Mouse (Mus musculus): ENCODE measurements around the gene Tas2r122. TPM values are rescaled to one million over a fixed set of nuclear protein-coding genes. Genes with fewer than 3 reads are reported as not detected.
"Not testable (repeated sequence)": the region's sequence is repeated elsewhere in the genome, so short reads cannot be mapped to it uniquely, and the experiment has no call there.

The Tas2r122 gene
- polyA plus RNA-seq (2015; fragmentation: Nextera tagmentation; extraction: Ambion mirVana), result not detected in 2 replicates

- ATAC-seq (ENCODE audit: borderline replicate concordance, extremely low read depth, low FRiP score, low TSS enrichment), result no peak
- 89% methylated on average over 3 of the region's 3 CpGs for WGBS
- no peak within 1 kb of the TSS for H3K4me2 ChIP-seq
- H3K27ac ChIP-seq, result no peak within 1 kb of the TSS
- no peaks in the 10 kb centered on the region for H3K27me3 ChIP-seq
- no peaks in the 10 kb centered on the region for H3K4me1 ChIP-seq
- H3K4me3 ChIP-seq, result no peak within 1 kb of the TSS
- H3K9me3 ChIP-seq, result no peaks in the 10 kb centered on the region
- no peak within 1 kb of the TSS for H3K9ac ChIP-seq
- H3K36me3 ChIP-seq, result no peaks in the 10 kb centered on the region
Observed at GRCm38 (mm10) chr6:132711828-132712227, at the start of gene Tas2r122. TSS of gene Tas2r122 (minus strand) at chr6:132711928.

DNA sequence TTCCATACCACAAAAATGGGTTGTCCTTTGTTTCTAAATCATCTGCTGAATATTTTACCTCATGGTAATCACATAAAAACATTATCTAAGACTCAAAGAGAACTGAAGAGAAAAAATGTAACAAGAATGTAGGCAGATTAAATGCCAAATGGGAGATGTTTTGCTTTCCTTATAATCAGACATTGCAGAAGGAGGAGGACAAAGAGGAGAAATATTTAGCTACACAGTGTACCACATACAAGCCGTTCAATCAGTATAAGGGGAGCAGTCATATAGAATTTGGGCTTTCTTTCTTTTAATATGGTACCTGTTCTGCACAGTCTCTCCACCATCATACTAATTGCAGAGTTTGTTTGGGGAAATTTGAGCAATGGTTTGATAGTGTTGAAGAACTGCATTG, 42.7 kb upstream of the Tas2r122 start, which contains the start of gene Tas2r124:
TSS of gene Tas2r124 (plus strand) at position 301 of the 400 bp plus-strand sequence.
- Histone ChIP-seq H3K4me3 (no peak within 1 kb of the TSS), H3K27me3 (no peaks in the 10 kb centered on the region), H3K9ac (no peak within 1 kb of the TSS), H3K4me1 (no peaks in the 10 kb centered on the region), H3K36me3 (no peaks in the 10 kb centered on the region), H3K27ac (no peak within 1 kb of the TSS), H3K9me3 (no peaks in the 10 kb centered on the region), H3K4me2 (no peak within 1 kb of the TSS)
- 85% methylated on average over 1 of the region's 1 CpGs for WGBS
- no peak for ATAC-seq (ENCODE audit: borderline replicate concordance, extremely low read depth, low FRiP score, low TSS enrichment)

- Histone ChIP-seq H3K4me1 (no peaks in the 10 kb centered on the region), H3K36me3 (no peaks in the 10 kb centered on the region), H3K27ac (no peak overlapping the region), H3K9ac (no peak overlapping the region), H3K9me3 (peaks cover 2% of the 10 kb centered on the region; the same call in 1 of the 2 replicates), H3K27me3 (no peaks in the 10 kb centered on the region), H3K4me2 (no peak overlapping the region), H3K4me3 (no peak overlapping the region)
- WGBS, result 71% methylated on average over 2 of the region's 2 CpGs
- ATAC-seq (ENCODE audit: borderline replicate concordance, extremely low read depth, low FRiP score, low TSS enrichment), result no peak
Observed at GRCm38 (mm10) chr6:132750206-132750605, 38.5 kb upstream of the Tas2r122 start.

GRCm38 (mm10) chr6:132737935-132738334, 26.2 kb upstream of the Tas2r122 start, which contains the start of gene Tas2r115:
TSS of gene Tas2r115 (minus strand) at chr6:132738035.
- WGBS, result 61% methylated on average over 2 of the region's 2 CpGs

GRCm38 (mm10) chr6:132700907-132701306, 10.8 kb downstream of the Tas2r122 start, which contains the start of gene Tas2r121:
TSS of gene Tas2r121 (minus strand) at chr6:132701007.
- H3K27ac ChIP-seq, result no peak within 1 kb of the TSS
- ATAC-seq (ENCODE audit: borderline replicate concordance, extremely low read depth, low FRiP score, low TSS enrichment), result no peak
- no peaks in the 10 kb centered on the region for H3K27me3 ChIP-seq
- no peak within 1 kb of the TSS for H3K4me2 ChIP-seq
- no peak within 1 kb of the TSS for H3K9ac ChIP-seq
- no peaks in the 10 kb centered on the region for H3K36me3 ChIP-seq
- no peak within 1 kb of the TSS for H3K4me3 ChIP-seq
- WGBS, result 81% methylated on average over 1 of the region's 1 CpGs
- H3K9me3 ChIP-seq, result no peaks in the 10 kb centered on the region
- no peaks in the 10 kb centered on the region for H3K4me1 ChIP-seq

More at GRCm38 (mm10) chr6:132737935-132738334, 26.2 kb upstream of the Tas2r122 start, which contains the start of gene Tas2r115:
- Histone ChIP-seq H3K4me1 (no peaks in the 10 kb centered on the region), H3K27ac (no peak within 1 kb of the TSS), H3K4me3 (no peak within 1 kb of the TSS), H3K9ac (no peak within 1 kb of the TSS), H3K36me3 (no peaks in the 10 kb centered on the region), H3K9me3 (no peaks in the 10 kb centered on the region), H3K4me2 (no peak within 1 kb of the TSS), H3K27me3 (no peaks in the 10 kb centered on the region)
- no peak for ATAC-seq (ENCODE audit: borderline replicate concordance, extremely low read depth, low FRiP score, low TSS enrichment)

DNA sequence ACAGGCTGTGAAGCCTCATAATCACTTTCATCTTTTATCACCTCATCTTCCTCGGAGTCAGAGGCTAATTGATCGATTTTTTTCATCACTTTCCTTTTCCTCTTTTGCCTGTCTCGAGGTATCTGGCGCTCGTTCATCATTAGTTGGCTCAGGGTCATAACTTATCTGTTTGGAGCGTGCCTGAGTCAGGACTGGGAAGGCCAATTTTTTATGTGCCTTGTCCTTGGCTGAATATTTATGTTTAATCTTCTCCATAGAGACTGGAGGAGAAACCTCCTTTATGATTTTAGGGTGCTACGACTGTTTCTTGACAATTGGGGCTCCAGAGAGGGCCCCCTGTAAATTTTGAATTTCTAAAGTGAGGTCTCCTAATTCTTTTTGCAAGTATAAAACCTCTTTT, 20.1 kb downstream of the Tas2r122 start:
- not testable (repeated sequence) for H3K9ac ChIP-seq; H3K27ac ChIP-seq; H3K36me3 ChIP-seq; H3K27me3 ChIP-seq; H3K4me2 ChIP-seq; H3K4me3 ChIP-seq; H3K4me1 ChIP-seq; H3K9me3 ChIP-seq; ATAC-seq (ENCODE audit: borderline replicate concordance, extremely low read depth, low FRiP score, low TSS enrichment)
- WGBS, result 62% methylated on average over 7 of the region's 7 CpGs

Other genes starting within 250 kb of the Tas2r122 start
- not detected in 2 replicates for gene Prh1, start 142.1 kb downstream of the Tas2r122 start, polyA plus RNA-seq (2015; fragmentation: Nextera tagmentation; extraction: Ambion mirVana)
- gene Prp2, start 116.0 kb downstream of the Tas2r122 start, polyA plus RNA-seq (2015; fragmentation: Nextera tagmentation; extraction: Ambion mirVana), result not detected in 2 replicates
- gene A630073D07Rik, start 60.4 kb downstream of the Tas2r122 start, polyA plus RNA-seq (2015; fragmentation: Nextera tagmentation; extraction: Ambion mirVana), result not detected in 2 replicates
- gene Tas2r120, start 55.0 kb downstream of the Tas2r122 start, polyA plus RNA-seq (2015; fragmentation: Nextera tagmentation; extraction: Ambion mirVana), result not detected in 2 replicates
- not detected in 2 replicates for gene Tas2r121, start 10.9 kb downstream of the Tas2r122 start, polyA plus RNA-seq (2015; fragmentation: Nextera tagmentation; extraction: Ambion mirVana)
- gene Tas2r115, start 26.1 kb upstream of the Tas2r122 start, polyA plus RNA-seq (2015; fragmentation: Nextera tagmentation; extraction: Ambion mirVana), result not detected in 2 replicates
- not detected in 2 replicates for gene Tas2r124, start 42.8 kb upstream of the Tas2r122 start, polyA plus RNA-seq (2015; fragmentation: Nextera tagmentation; extraction: Ambion mirVana)
- not detected in 2 replicates for gene Tas2r102, start 50.2 kb upstream of the Tas2r122 start, polyA plus RNA-seq (2015; fragmentation: Nextera tagmentation; extraction: Ambion mirVana)
- gene Tas2r136, start 66.2 kb upstream of the Tas2r122 start, polyA plus RNA-seq (2015; fragmentation: Nextera tagmentation; extraction: Ambion mirVana), result not detected in 2 replicates
- gene Tas2r117, start 90.9 kb upstream of the Tas2r122 start, polyA plus RNA-seq (2015; fragmentation: Nextera tagmentation; extraction: Ambion mirVana), result not detected in 2 replicates
- gene Tas2r123, start 135.2 kb upstream of the Tas2r122 start, polyA plus RNA-seq (2015; fragmentation: Nextera tagmentation; extraction: Ambion mirVana), result not detected in 2 replicates
- gene Tas2r116, start 143.5 kb upstream of the Tas2r122 start, polyA plus RNA-seq (2015; fragmentation: Nextera tagmentation; extraction: Ambion mirVana), result not detected in 2 replicates
- not detected in 2 replicates for gene Tas2r110, start 156.1 kb upstream of the Tas2r122 start, polyA plus RNA-seq (2015; fragmentation: Nextera tagmentation; extraction: Ambion mirVana)
- not detected in 2 replicates for gene Tas2r113, start 181.1 kb upstream of the Tas2r122 start, polyA plus RNA-seq (2015; fragmentation: Nextera tagmentation; extraction: Ambion mirVana)
- gene Tas2r125, start 197.7 kb upstream of the Tas2r122 start, polyA plus RNA-seq (2015; fragmentation: Nextera tagmentation; extraction: Ambion mirVana), result not detected in 2 replicates
- gene Tas2r129, start 239.2 kb upstream of the Tas2r122 start, polyA plus RNA-seq (2015; fragmentation: Nextera tagmentation; extraction: Ambion mirVana), result not detected in 2 replicates
- not detected in 2 replicates for gene Tas2r131, start 246.0 kb upstream of the Tas2r122 start, polyA plus RNA-seq (2015; fragmentation: Nextera tagmentation; extraction: Ambion mirVana)

All from lung, embryonic 15.5 days (tissue).